Mouse (Mus musculus) c-Kit-positive CD71-positive TER-119-negative erythroid progenitor cells, embryonic 14.5 days (primary cell): Measurements from ENCODE around the gene Ptprt.
"Not testable (repeated sequence)": the region's sequence is repeated elsewhere in the genome, so short reads cannot be mapped to it uniquely, and the experiment has no call there.

Source experiments
- DNase-seq: peaks from one replicate; pipeline ENCODE4 v3.0.0-alpha.2; 2013; ENCODE audit warnings: low read depth

Ptprt gene

DNA sequence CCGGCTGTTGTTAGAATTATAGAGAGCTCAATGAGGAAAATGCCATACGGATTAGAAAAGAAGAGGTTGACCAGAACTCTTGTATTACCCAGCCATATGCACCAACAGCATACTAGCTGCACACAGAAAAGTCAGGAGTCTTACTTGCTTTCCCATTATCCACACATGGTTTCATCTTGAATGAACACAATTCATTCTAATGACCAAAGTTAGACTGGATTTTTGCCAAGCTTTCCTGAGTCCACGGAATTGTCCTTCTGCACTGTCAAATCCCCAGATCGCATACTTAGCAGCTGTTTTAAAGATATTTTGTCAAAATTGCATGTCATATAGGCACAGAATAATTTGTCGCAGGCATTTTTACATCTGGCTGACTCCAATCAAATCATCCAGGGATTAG lies 463.6 kb downstream of the Ptprt start:
- DNase-seq, result no peak

DNA sequence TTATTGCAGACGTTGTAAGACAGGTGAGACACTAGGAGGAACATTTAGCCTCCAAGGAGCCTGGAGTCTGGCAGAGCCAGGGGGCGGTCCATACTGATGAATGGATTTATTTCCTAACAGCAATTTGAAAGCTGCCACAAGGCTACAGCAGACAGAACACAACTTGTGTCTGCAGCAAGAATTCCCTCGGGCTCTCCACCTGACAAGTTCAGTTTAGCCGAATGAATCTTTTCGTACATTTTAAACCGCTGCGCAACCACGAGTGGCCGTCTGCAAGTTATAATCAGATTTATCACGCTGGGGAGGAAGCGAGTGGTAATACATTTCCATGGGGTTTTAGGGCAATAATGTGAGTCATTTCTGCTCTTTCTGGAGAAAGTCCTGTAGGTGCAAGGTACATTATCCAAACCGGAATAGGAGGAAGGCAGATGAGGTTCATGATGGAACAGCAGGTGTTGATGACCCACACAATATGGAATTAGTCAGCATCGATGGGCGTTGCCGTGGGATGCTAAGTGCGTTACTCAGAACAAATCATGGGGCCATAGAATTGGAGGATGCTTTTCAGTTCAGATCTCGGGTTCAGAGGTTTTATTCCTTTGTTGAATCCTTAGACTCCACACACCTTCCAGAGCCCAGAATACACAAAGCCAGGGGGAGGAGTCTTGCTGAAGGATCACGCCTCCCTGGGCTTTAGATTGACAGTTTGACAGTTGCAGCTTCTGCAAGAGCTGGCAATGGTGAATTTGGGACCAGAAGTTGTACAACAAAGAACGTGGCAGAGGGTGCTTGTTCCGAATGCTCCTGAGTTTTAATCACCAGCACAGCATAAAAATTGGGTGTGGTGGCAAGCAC lies 478.1 kb downstream of the Ptprt start:
- DNase-seq, result no peak

DNA sequence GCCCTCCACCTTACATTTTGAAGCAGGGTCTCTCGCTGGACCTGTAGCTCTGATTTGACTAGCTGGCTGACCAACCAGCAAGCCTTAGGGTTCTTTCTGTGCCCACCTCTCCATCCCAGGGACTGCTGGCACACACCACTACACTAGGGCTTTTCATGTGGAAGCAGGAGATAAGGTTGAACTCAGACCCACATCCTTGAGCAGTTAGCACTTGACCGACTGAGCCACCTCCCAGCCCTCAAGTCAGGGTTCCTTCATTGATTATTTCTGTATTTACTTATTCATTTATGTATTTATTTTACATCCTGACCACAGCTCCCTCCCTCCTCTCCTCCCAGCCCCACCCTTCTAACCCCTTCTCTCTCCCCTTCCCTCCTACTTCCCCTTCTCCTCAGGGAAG lies 479.1 kb downstream of the Ptprt start:
- no peak for DNase-seq

DNA sequence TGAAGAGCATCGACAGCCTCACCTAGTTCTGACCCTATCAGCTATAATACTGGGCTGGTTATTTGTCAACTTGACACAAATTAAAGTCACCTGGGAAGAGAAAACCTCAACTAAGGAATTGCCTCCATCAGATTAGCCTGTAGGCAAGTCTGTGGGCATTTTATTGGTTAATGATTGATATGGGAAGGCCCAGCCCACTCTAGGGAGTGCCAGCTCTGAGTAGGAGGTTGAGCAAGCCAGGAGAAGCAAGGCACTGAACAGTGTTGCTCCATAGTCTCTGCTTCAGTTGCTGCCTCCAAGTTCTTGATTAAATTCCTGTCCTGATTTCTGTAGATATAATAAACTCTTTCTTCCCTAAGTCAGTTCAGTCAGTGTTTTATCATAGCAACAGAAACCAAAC lies 488.4 kb downstream of the Ptprt start:
- DNase-seq, result no peak

DNA sequence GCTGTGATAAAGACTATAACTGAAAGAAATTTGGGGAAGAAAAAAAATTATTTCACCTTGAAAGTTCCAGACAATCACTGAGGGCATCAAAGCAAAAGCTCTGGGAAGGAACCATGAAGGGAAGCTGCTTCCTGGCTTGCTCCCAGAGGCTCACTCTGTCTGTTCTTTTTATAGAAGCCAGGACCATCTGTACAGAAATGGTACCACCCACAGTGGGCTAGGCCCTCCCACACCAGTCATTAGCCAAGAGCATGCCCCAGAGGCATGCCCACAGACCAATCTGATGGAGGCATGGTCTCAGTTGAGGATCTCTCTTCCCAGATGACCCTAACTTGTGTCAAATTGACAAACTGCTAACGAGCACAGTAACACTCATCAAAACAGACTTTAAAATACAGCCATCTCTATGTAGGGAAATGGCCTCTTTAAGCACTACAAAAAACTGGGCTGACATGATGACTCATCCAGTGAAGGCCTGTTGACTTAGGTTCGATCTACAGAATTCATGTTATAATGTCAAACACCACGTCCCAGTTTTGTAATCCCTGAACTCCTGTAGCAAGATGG lies 519.0 kb downstream of the Ptprt start:
- DNase-seq, result no peak

DNA sequence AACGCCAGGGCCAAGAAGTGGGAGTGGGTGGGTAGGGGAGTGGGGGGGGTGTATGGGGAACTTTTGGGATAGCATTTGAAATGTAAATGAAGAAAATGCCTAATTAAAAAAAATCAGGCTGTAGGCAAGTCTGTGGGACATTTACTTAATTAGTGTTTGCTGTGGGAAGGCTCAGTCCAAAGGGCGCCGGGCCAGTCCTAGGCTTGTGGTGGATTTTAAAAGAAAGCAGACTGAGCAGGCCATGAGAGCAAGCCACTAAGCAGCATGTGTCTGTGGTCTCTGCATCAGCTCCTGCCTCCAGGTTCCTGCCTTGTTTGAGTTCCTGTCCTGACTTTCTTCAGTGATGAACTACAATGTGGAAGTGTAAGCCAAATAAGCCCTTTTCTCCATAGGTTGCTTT lies 524.8 kb downstream of the Ptprt start:
- DNase-seq, result not testable (repeated sequence)

DNA sequence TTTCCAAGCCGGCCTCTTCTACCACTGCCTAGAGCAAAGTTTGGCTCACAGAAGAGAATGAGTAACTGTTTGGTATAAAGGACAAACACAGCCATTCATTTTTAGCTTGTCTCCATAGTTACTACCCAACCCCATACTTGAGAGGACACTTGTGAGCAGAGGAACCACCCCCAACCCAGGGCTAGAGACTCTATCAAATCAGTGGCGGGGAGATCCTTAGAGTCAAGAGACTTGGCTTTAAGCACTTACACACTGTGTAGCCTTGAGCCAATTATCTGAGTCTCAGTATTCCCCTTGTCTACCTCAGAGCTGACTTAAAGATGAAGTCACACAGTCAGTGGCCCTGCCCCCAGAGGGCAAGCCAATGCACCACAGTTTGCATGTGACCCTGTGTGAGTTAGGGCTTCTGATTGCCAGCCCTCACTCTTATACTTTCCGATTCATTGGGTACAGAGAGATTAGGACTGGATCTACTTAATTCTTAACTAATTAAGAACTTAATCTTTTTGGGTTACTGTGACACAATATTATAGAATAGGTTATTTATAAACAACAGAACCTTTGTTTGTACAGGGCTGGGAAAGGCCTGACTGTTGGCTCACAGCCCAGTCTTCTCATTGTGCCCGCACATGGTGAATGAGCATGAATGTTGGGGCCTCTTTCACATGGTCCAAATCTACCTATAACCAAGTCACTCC lies 529.2 kb downstream of the Ptprt start:
- DNase-seq, result no peak

DNA sequence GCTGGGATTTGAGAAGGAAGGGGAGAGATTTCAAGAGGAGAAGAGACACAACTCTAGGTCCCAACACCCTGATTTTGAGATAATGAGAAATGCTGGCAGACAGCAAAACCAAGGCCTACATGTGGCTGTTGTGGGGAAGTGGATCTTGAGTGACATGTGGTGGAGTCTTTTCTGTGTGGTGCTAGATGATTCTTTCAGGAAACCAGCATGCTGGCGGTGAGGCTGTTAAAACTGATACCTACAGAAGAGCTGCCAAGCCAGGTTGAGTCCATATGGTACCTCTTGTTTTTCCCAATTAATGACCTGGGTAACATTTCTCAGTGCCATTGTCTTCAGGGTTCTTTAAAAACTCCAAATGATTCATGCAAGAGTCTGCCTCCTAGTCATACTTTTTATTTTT lies 531.1 kb downstream of the Ptprt start:
- no peak for DNase-seq

DNA sequence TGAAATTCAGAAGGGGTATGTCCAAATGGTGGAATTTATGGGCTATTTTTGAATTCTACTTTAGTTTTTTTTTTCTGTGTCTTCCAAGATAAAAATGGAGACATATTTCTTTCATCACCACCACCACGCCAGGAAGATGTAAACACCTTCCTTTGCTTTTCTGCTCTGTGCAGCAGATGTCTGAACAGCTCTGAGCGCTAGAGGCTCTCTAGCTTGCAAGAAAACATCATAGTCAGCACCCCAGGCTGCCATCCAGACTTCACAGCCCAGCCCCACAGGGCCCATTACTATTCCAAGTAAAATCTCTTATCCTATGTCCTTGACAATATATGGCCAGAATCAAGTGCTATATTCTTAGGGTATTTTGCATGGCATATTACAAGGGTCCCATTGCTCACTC lies 542.9 kb downstream of the Ptprt start:
- DNase-seq, result no peak

DNA sequence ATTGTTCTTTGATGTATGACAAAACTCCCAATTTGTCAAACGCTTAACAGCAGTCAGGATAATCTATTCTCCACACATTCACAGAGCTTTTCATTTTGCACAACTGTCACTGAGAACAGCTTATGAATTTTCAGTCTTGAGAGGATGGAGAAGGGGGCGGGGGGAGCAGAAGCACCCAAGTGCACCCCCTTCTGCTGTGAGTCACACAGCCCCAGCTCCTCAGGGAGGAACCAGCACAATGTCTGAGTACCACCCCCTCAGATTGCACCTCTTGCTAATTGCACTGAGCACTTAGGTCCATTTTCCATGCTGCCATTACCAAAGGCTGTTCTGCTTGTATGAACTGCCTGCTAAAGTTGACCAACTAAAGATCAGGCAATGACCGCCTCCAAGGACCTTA lies 578.6 kb downstream of the Ptprt start:
- DNase-seq, result no peak

DNA sequence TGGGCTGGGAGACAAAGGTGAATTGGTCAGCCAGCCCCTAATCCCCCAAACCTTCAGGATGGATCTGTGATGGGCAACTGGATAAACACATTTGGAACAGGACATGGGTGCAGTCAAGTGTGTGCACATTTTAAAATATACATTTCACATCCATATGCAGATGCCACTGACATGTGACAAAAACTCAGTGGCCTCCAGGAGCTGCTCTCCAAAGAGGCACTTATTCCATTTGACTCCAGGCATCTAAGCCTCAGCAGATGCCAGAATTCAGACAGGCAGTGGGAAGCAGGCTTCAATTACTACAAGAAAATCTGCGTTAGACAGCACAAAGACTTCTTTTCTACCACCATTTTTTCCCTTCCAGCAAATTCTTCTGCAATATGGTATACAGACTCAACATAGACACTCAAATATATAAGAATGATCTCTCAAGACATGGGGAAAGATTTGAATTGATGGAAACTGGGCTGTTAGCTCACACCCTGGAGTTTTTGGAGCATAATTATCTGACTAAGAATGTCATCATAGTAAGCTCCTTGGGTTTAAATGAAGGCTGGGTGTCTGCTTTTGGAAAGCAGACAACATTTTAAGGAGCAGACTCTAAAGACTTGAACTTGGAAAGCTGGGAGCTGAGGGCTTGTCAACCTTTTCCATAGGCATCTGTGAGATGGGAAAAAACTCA lies 580.1 kb downstream of the Ptprt start:
- DNase-seq, result no peak

DNA sequence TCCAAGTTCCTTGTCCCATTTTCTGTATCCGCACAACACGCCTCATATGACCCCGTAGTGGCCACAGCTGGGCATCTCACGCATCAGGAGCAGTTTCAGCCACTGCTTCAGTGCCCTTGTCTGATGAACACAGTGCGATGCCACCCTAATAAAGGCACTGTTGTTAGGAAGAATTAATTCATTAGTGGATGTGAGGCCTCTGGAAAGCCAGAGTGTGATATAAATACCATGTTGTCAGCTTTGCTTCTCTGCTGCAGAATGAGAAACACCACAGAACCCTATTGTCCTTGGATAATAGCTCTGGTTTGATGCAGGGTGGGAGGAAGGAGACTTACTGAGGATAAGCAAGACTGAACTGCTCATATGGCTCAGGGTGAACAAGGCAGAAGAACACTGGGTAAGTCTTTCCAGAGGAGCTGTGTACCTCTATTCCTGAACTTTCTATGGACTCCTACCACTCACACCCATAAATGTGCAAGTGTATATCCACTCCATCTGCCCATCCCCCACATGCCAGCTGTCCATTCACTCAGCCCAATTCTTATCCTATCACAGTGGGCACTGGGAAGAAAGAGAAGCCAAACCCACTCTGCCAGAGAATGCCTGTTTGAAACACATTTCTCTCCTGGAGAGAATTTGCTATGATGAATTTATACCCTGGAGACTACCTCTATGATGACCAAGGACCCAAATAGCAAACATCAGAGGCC lies 582.2 kb downstream of the Ptprt start:
- no peak for DNase-seq

DNA sequence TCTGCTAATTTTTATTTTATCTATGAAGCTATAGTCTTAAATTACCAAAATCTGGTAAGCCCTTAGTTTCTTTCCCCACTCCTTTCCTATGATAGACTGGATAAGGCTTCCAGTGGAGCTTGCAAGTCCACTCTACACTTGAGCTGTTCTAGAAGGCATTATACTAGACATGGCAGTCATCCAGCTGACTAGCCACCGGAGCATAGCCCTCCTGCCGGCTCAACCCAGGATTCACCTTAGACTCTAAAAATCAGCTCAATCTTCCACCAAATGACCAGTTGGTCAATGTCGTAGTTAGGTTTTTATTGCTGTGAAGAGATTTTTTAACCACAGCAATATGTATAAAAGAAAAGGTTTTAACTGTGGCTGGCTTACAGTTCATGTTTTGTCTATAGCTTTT lies 608.1 kb downstream of the Ptprt start:
- no peak for DNase-seq

DNA sequence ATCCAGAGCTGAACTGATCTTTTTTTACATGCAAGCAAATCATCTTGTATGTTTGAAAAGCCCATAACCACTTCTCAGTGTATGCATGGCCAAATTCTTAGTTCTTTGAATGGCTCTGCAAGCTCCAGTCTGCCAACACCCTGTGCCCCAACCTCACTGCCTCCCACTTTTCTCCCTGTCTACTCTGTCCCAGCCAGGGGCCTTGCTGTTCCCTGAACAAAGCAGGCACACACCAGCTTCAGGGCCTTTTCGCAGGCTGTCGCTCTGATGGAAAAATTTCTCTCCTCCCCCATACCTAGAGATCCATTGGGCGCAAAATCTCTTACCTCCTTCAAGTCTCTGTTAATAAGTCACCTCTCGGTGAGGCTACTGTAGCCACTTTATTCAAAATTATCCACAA lies 610.7 kb downstream of the Ptprt start:
- no peak for DNase-seq

DNA sequence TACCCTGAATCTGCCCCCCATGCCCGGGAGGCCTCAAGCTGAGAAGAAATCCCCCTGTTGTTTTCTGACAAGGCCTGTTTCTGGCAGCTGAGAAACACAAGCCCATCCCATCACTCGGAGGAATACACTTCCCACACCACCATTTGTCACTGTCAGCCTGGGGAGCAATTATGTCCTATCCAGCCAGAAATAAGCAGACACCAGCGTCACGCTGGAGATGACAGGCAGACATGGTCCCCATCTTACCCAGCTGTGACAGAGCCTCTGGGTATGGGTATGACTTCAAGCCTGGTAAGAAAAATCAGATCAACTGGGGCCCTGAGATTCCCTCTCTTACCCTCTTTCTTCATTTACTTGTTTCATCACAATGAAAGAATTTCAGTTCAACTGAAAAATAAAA lies 625.3 kb downstream of the Ptprt start:
- no peak for DNase-seq

DNA sequence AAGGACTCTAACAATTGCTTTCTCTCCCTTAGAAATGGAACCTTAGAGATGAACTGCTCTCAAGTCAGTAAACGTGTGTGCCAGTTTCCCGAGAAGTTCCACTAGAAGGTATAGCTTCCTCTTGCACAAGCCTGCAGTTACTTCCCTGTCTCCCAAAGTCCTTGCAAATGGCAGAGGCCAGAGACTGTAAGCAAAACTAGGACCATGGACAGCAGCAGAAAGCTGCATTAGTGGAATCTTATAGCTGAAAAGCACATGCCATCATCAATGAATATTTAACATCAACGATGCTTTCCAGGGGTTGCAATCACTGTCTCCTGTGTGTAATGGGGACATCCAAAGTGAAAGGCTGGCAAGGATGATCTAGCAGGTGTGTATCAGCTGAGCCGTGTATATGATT lies 629.3 kb downstream of the Ptprt start:
- no peak for DNase-seq

DNA sequence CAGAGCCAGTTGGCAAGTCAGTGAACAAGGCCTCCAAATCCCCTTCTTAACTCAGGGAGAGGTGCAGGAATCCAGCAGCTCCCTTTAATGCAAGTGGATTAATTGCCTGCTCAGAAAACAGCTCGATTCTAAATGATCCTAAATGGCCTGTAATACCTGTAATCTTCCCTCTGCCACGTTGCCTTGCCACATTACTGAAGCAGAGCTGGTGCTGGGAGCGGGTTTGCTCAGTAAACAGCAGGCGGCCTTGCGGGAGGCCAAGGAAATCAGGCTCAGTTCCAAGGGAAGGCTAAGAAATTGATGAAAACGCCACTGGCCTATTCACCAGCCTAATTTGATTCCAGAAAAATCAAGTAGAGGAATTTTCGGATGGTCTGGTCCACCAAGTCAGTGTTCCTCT lies 659.9 kb downstream of the Ptprt start:
- DNase-seq, result no peak

DNA sequence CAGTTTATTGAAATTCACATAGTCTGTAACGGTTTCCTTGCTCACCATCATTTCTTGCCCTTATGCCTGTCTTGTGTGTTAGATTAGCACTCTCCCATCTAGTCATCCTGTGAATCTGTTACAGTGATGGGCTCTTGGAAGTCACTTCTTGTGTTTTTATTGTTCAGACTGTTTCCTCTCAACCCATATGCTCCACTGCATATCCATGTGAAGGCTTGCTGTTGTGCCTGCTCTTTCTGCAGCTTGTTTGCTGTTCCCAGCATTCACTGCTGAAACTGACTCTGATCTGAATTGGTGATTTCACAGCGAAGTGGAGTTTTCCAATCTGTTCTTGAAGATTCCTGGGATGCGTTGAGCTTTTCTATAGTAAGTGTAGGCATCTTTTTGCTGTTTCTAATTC lies 678.6 kb downstream of the Ptprt start:
- DNase-seq, result no peak

DNA sequence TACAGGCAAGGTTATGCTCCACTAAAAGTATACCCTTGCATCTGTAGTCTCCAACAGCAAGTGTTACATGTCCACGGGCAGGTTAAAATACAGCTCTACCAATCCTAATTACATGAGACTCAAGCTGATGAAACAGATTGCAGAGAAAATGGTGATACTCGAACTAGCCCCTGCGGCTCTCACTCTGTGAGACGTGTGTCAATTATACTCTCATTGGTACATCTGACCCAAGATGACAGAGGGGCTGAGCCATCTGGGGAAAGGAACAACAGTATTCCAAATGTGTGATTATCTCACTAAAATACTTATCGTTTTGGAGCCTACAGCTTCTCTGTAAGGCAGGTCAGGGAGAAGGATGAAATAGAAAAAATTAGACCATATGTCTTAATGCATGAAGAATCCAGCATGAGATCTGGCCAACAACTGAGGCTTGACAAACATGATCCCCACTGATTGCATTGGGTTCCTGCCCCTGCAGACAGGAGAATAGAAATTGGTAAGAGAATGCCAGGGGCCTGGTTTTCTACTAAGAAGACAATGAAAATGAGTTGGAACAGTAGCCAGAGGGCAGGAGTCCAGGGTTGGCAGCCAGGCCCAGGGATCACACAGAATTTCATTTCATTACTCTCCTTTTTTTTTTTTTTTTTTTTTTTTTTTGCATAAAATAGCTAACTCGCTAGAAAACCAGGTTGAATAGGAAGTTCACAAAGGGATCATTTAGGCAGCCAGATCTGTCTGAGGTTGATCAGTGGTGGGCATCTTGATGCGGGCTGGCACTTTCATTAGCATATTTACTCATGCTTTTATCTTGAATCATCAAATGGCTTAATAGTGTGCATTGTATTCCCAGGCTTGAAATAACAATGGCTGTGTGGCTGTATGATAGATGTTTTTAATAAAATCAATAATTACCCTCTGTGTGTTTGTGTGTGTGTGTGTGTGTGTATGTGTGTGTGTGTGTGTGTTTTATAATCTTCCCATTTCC lies 699.5 kb downstream of the Ptprt start:
- DNase-seq, result no peak

DNA sequence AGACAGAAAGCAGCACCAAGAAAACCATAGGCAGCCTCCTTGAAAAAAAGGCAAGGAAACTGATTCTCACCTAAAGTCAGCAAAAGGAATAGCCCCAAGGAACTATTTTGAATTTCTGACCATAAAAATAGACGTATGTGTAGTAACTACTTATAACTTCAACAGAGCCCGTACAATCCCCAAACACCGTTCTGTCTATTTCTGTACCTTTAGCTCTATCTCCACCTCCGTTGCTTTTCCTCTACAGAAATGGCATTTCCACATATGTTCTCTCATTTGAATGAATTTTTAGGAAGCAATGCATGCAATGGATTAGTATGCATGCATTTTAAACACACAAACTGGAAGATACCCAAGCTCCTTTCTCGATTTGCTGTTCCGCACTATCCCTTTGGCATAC lies 715.5 kb downstream of the Ptprt start:
- no peak for DNase-seq

DNA sequence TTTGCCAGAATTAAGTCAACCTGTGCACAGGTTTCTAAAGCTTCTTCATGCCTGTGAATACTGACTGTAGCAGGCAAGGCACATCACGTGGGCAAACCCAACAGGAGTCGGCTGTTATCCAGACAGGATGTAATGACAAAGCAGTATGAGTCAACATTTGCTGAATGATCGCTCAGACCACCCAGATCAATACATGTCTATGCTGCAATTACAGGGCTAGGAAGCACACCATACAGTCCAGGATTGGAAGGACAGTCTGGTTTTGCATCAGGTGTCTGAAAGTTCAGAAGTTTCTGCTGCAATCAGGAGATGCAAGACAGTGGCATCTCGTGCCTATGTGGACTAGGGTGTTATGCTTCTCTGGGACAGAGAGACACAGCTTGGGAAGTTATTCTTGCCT lies 716.3 kb downstream of the Ptprt start:
- no peak for DNase-seq
